Mouse (Mus musculus) MEL (cell line): Measurements from ENCODE around the gene Hsd17b13.

Experiments used
- BHLHE40 ChIP-seq: IDR thresholded peaks from 2 replicates; pipeline ENCODE4 v1.6.1; 2012; ENCODE audit warnings: low read depth, mild to moderate bottlenecking, inconsistent platforms, low read length, improper control_type of control experiment, borderline replicate concordance
- CTCF ChIP-seq, 3 experiments: IDR thresholded peaks in 2 of 3; conservative IDR thresholded peaks in 1 of 3; 2 replicates each; pipeline ENCODE4 v1.5.1; 2011 to 2012; ENCODE audit warnings: low read length in 3 of 3, low read depth in 2 of 3, mild to moderate bottlenecking in 2 of 3, improper control_type of control experiment in 1 of 3, inconsistent platforms in 1 of 3, mixed read lengths in 1 of 3, moderate library complexity in 1 of 3; ENCODE audit not compliant: control insufficient read depth in 1 of 3, insufficient read depth in 1 of 3, poor library complexity in 1 of 3, severe bottlenecking in 1 of 3
- EP300 ChIP-seq, 2 experiments: IDR thresholded peaks; 2 replicates each; pipeline ENCODE4 v1.6.1; 2011; ENCODE audit warnings: improper control_type of control experiment in 2 of 2, low read length in 2 of 2, low read depth in 1 of 2, mild to moderate bottlenecking in 1 of 2
- HCFC1 ChIP-seq: IDR thresholded peaks from 2 replicates; pipeline ENCODE4 v1.6.1; 2012; ENCODE audit warnings: low read depth, mild to moderate bottlenecking, inconsistent platforms, low read length, improper control_type of control experiment, moderate library complexity
- MAFK ChIP-seq: IDR thresholded peaks from 2 replicates; pipeline ENCODE4 v1.6.1; 2011; ENCODE audit warnings: low read depth, mild to moderate bottlenecking, low read length, improper control_type of control experiment, borderline replicate concordance
- MAZ ChIP-seq: IDR thresholded peaks from 2 replicates; pipeline ENCODE4 v1.6.1; 2012; ENCODE audit warnings: low read depth, mild to moderate bottlenecking, inconsistent platforms, low read length, improper control_type of control experiment
- MEF2A ChIP-seq: IDR thresholded peaks from 2 replicates; pipeline ENCODE4 v1.6.1; 2014; ENCODE audit warnings: low read depth, mild to moderate bottlenecking, inconsistent platforms, low read length, improper control_type of control experiment; ENCODE audit not compliant: poor library complexity, insufficient replicate concordance, severe bottlenecking; ENCODE audit errors: extremely low read depth
- NELFE ChIP-seq: IDR thresholded peaks from 2 replicates; pipeline ENCODE4 v1.6.1; 2011; ENCODE audit warnings: low read depth, low read length, improper control_type of control experiment
- POLR2A ChIP-seq, 2 experiments: IDR thresholded peaks; 2 replicates each; pipeline ENCODE4 v1.6.1; 2011 to 2012; ENCODE audit warnings: low read length in 2 of 2, mild to moderate bottlenecking in 2 of 2, control low read depth in 1 of 2, improper control_type of control experiment in 1 of 2, low read depth in 1 of 2, moderate library complexity in 1 of 2; ENCODE audit not compliant: control insufficient read depth in 1 of 2, insufficient read depth in 1 of 2, poor library complexity in 1 of 2
- RAD21 ChIP-seq: IDR thresholded peaks from 2 replicates; pipeline ENCODE4 v1.6.1; 2011; ENCODE audit warnings: mild to moderate bottlenecking, low read depth, low read length, improper control_type of control experiment
- RCOR1 ChIP-seq: IDR thresholded peaks from 2 replicates; pipeline ENCODE4 v1.6.1; 2012; ENCODE audit warnings: low read depth, mild to moderate bottlenecking, inconsistent platforms, low read length, improper control_type of control experiment
- USF1 ChIP-seq: IDR thresholded peaks from 2 replicates; pipeline ENCODE4 v1.6.1; 2014; ENCODE audit warnings: low read depth, mild to moderate bottlenecking, inconsistent platforms, low read length, improper control_type of control experiment, moderate library complexity
- ZKSCAN1 ChIP-seq: IDR thresholded peaks from 2 replicates; pipeline ENCODE4 v1.6.1; 2012; ENCODE audit warnings: low read depth, mild to moderate bottlenecking, inconsistent platforms, low read length, improper control_type of control experiment, moderate library complexity
- ZNF384 ChIP-seq: IDR thresholded peaks from 2 replicates; pipeline ENCODE4 v1.6.1; 2012; ENCODE audit warnings: low read depth, mild to moderate bottlenecking, inconsistent platforms, low read length, improper control_type of control experiment

GRCm38 (mm10) chr5:103999738-104000137 lies 22.5 kb upstream of the Hsd17b13 start:
- TF ChIP-seq HCFC1 (no peak), NELFE (no peak), MAZ (no peak), CTCF (IDR thresholded peaks at IDR 0.05 in 2 of 3, conservative IDR thresholded peaks at IDR 0.05 in 1 of 3; ENCODE audit: control insufficient read depth in 1 of 3, insufficient read depth in 1 of 3, low read depth in 2 of 3, low read length in 3 of 3, poor library complexity in 1 of 3, severe bottlenecking in 1 of 3) (peak; percentile 87 to 97 (median 92)), MAFK (no peak), RCOR1 (no peak), POLR2A (IDR thresholded peaks at IDR 0.05; ENCODE audit: control insufficient read depth in 1 of 2, insufficient read depth in 1 of 2, low read depth in 1 of 2, low read length in 2 of 2, poor library complexity in 1 of 2) (no peak), RAD21 (no peak; the same call in none of the 2 replicates), BHLHE40 (no peak), EP300 (IDR thresholded peaks at IDR 0.05; ENCODE audit: low read depth in 1 of 2, low read length in 2 of 2) (no peak), MEF2A (no peak), ZKSCAN1 (no peak), ZNF384 (0 out of 2 replicates have a peak, but pooled peaks have one; percentile 18), USF1 (no peak)
